Mouse (Mus musculus) midbrain, embryonic 11.5 days (tissue): ENCODE results near the gene Fgfr1op. TPM values are rescaled to one million over a fixed set of nuclear protein-coding genes. Genes with fewer than 3 reads are reported as not detected.
"Not testable (repeated sequence)": the region's sequence is repeated elsewhere in the genome, so short reads cannot be mapped to it uniquely, and the experiment has no call there.

Experiments
- ATAC-seq: fragments of 200-750 bp; cut with Nextera tagmentation; 2 replicates; pipeline ENCODE4 v1.8.0; 2017; ENCODE audit warnings: moderate TSS enrichment, moderate library complexity; ENCODE audit not compliant: low FRiP score
- DNase-seq: peaks from one replicate; pipeline ENCODE4 v3.0.0; 2015; ENCODE audit warnings: low spot score; ENCODE audit errors: missing footprints
- H3K27ac ChIP-seq: fragments of 300-500 bp; sonication (generic); 2 replicates; pipeline ENCODE4 v1.5.1; 2014; ENCODE audit warnings: low read depth, low read length
- H3K27me3 ChIP-seq: fragments of 300-500 bp; sonication (generic); 2 replicates; pipeline ENCODE4 v1.6.1; 2014; ENCODE audit warnings: mild to moderate bottlenecking, low read length, moderate library complexity, mixed read lengths; ENCODE audit not compliant: control insufficient read depth, insufficient read depth
- H3K36me3 ChIP-seq: fragments of 300-500 bp; sonication (generic); 2 replicates; pipeline ENCODE4 v1.6.1; 2014; ENCODE audit warnings: mild to moderate bottlenecking, low read length, moderate library complexity, mixed read lengths; ENCODE audit not compliant: control insufficient read depth, insufficient read depth
- H3K4me1 ChIP-seq: fragments of 300-500 bp; sonication (generic); 2 replicates; pipeline ENCODE4 v1.6.1; 2014; ENCODE audit warnings: low read length; ENCODE audit not compliant: control insufficient read depth, insufficient read depth
- H3K4me2 ChIP-seq: fragments of 300-500 bp; sonication (generic); 2 replicates; pipeline ENCODE4 v1.6.1; 2014; ENCODE audit warnings: mild to moderate bottlenecking, moderate library complexity
- H3K4me3 ChIP-seq: fragments of 300-500 bp; sonication (generic); 2 replicates; pipeline ENCODE4 v1.5.1; 2014; ENCODE audit warnings: low read depth, low read length
- H3K9ac ChIP-seq: fragments of 300-500 bp; sonication (generic); 2 replicates; pipeline ENCODE4 v1.6.1; 2014; ENCODE audit warnings: low read length
- H3K9me3 ChIP-seq: fragments of 300-500 bp; sonication (generic); 2 replicates; pipeline ENCODE4 v1.6.1; 2016; ENCODE audit warnings: low read length; ENCODE audit not compliant: control insufficient read depth
- WGBS: fragments of 180-500 bp; shearing (Covaris S2); extraction: QIAGEN DNeasy Blood & Tissue Kit; methylation state at CpG from one replicate; pipeline ENCODE4 v1.1.7; 2014; 5-methylcytosine and 5-hydroxymethylcytosine counted together
- polyA plus RNA-seq: library from polyadenylated mRNA; unstranded; fragments of >200 nt; fragmentation: Nextera tagmentation; extraction: Ambion mirVana; gene quantifications from 2 replicates; pipeline ENCODE4 v1.2.1, GENCODE M21; 2014

Gene Fgfr1op
- polyA plus RNA-seq, 1 experiment from 2014 or later, result 61.3 TPM

- no peaks in the 10 kb centered on the region for H3K9me3 ChIP-seq
- no peak overlapping the region for H3K9ac ChIP-seq
- peaks cover 7% of the 10 kb centered on the region for H3K36me3 ChIP-seq
- DNase-seq, result peak; percentile 31
- WGBS, result 96% methylated on average over 8 of the region's 8 CpGs
- no peaks in the 10 kb centered on the region for H3K4me1 ChIP-seq
- no peaks in the 10 kb centered on the region for H3K27me3 ChIP-seq
- no peak overlapping the region for H3K27ac ChIP-seq
- H3K4me3 ChIP-seq, result no peak overlapping the region
- no peak for ATAC-seq
- H3K4me2 ChIP-seq, result no peak overlapping the region
Observed at GRCm38 (mm10) chr17:8195685-8196376, 30.5 kb downstream of the Fgfr1op start.

DNA sequence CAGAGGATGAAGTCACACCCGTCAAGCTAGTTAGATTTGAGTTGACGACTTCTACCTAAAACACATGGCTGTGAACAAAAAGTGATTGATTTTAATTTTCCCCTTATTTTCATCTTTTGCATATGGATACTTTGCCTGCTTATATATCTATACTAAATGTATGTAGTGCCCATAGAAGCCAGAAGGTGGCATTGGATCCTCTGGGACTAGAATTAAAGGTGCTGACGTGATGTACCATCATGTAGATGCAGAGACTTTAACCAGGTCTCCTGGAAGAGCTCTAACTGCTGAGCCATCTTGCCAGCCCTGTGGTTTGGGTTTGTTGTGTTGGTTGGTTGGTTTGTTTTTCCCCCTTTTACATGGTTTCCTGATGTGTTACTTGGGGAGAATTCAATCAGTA is 32.4 kb downstream of the Fgfr1op start:
- DNase-seq, result peak; percentile 84

DNA sequence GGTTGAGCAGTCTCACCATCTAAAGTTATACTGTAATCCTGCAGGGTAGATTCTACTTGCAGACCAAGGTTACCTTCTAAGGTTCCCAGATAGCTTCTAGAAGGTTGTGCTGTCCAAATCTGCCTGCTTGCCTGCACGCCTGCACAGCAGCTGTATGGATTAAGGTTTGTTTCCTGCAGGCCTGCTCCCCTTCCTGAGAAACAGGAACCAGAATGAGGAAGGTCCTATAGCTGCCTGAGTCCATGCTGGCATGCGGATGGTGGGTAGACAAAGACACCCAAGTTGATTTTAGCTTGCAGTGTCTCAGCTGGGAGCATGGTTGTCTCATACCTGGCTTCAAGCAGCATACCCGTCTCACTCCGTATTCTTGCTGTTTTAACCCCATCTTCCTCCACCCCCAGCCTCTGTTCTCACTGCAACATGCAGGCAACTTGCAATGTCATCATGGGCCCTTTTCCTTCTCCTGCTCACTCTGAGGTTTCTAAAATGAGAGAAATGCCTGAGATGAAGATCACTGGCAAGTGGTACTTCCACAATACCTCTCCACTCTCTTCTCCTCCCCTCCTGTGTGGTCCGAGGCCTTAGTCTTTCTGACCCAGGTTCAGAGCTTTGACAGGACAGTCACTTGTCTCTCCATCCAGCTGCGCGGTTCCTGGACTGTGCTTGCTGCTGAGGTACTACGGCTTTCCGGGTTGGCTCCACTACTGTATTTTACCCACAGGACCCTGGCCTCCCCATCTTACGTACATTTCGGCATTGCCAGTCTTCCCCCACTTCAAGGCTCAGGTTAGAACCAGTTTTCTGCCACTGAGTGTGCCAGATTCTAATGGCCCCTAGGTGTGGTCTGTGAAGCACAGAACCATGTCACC is 34.0 kb downstream of the Fgfr1op start:
- H3K36me3 ChIP-seq, result peaks cover 3% of the 10 kb centered on the region; the same call in 1 of the 2 replicates
- 92% methylated on average over 11 of the region's 11 CpGs for whole genome bisulfite sequencing
- DNase-seq (peak; percentile 60), ATAC-seq (no peak)
- no peak overlapping the region for H3K4me3 ChIP-seq
- H3K9ac ChIP-seq, result no peak overlapping the region
- no peaks in the 10 kb centered on the region for H3K27me3 ChIP-seq
- H3K4me2 ChIP-seq, result no peak overlapping the region
- H3K4me1 ChIP-seq, result no peaks in the 10 kb centered on the region
- no peak overlapping the region for H3K27ac ChIP-seq
- no peaks in the 10 kb centered on the region for H3K9me3 ChIP-seq

More for the DNA sequence above, 32.4 kb downstream of the Fgfr1op start:
- Histone ChIP-seq H3K9ac (no peak overlapping the region), H3K27ac (no peak overlapping the region), H3K36me3 (peaks cover 5% of the 10 kb centered on the region; the same call in 1 of the 2 replicates), H3K27me3 (no peaks in the 10 kb centered on the region), H3K4me2 (no peak overlapping the region), H3K4me3 (no peak overlapping the region), H3K4me1 (no peaks in the 10 kb centered on the region), H3K9me3 (no peaks in the 10 kb centered on the region)
- ATAC-seq, result no peak
- WGBS, result 71% methylated on average over 3 of the region's 3 CpGs

- Histone ChIP-seq H3K36me3 (peaks cover 3% of the 10 kb centered on the region; the same call in 1 of the 2 replicates), H3K9ac (no peak overlapping the region), H3K4me3 (no peak overlapping the region), H3K27me3 (no peaks in the 10 kb centered on the region), H3K9me3 (no peaks in the 10 kb centered on the region), H3K27ac (no peak overlapping the region), H3K4me2 (no peak overlapping the region), H3K4me1 (no peaks in the 10 kb centered on the region)
- no peak for ATAC-seq
- peak; percentile 77 for DNase-seq
- 92% methylated on average over 1 of the region's 1 CpGs for WGBS
Observed at GRCm38 (mm10) chr17:8199936-8200330, 34.6 kb downstream of the Fgfr1op start.

- 89% methylated on average over 1 of the region's 1 CpGs for WGBS
- H3K4me3 ChIP-seq, result no peak overlapping the region
- no peaks in the 10 kb centered on the region for H3K4me1 ChIP-seq
- DNase-seq, result no peak
- no peak overlapping the region for H3K27ac ChIP-seq
- H3K27me3 ChIP-seq, result no peaks in the 10 kb centered on the region
- no peak overlapping the region for H3K9ac ChIP-seq
- no peak overlapping the region for H3K4me2 ChIP-seq
- no peak for ATAC-seq
- H3K36me3 ChIP-seq, result no peaks in the 10 kb centered on the region
- H3K9me3 ChIP-seq, result no peaks in the 10 kb centered on the region
Observed at GRCm38 (mm10) chr17:8203487-8203886, 38.2 kb downstream of the Fgfr1op start.

DNA sequence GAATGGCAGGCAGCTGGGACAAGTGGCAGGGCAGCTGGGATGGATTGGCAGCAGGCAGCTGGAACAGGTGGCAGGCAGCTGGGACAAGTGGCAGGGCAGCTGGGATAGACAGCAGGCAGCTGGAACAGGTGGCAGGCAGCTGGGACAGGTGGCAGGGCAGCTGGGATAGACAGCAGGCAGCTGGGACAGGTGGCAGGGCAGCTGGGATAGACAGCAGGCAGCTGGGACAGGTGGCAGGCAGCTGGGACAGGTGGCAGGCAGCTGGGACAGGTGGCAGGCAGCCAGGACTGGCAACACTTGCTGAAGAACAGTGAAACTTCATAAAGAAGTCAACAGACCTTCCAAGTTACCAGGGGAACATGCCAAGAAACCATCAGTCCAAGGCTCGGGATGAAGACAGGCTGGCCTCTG is 39.9 kb downstream of the Fgfr1op start:
- not testable (repeated sequence) for H3K27me3 ChIP-seq, H3K4me2 ChIP-seq, ATAC-seq, H3K4me3 ChIP-seq, H3K9ac ChIP-seq, H3K9me3 ChIP-seq, H3K36me3 ChIP-seq, H3K4me1 ChIP-seq
- peak; percentile 75 for DNase-seq
- H3K27ac ChIP-seq, result peak overlapping the region; percentile 10
- WGBS, result 82% methylated on average over 1 of the region's 1 CpGs

DNA sequence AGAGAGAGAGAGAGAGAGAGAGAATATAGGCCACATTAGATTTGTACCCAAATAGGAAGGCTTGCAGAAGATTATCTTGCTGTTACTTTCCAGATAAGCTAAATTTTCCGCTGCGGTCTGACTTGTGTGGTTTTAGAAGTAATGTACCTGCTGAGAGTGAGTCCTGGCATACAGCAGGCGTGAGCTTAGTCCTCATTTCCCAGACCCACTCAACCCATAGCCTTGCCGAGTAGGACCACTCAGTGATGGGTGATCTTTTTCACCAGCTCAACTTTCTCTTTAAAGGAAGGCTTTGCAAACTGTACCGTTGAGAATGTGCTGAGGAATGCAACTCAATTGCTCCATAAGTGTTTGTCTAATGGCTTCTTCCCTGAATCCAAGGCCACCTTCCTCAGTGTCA is 41.4 kb downstream of the Fgfr1op start:
- Histone ChIP-seq H3K4me2 (no peak overlapping the region), H3K9me3 (no peaks in the 10 kb centered on the region), H3K4me3 (no peak overlapping the region), H3K4me1 (no peaks in the 10 kb centered on the region), H3K36me3 (no peaks in the 10 kb centered on the region), H3K9ac (no peak overlapping the region), H3K27me3 (no peaks in the 10 kb centered on the region), H3K27ac (no peak overlapping the region)
- 90% methylated on average over 5 of the region's 5 CpGs for WGBS
- no peak for ATAC-seq
- peak; percentile 60 for DNase-seq

DNA sequence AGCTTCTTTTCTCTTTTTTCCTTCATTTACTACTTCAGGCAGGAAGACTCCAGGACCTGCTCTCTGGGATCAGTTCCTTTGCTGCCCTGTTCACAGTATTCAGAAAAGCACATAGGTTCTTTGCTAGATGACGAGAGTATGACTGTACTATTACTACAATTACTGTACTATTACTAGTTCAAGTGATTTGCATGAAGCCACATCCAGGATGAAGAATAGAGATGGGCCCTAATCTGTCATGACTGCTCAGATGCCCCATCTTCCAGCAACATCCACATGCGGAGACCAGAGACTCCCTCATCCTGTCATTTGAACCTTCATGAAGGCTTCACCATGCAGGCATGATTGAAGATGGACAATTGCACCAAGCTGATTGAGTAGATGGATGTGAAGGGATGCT is 44.4 kb downstream of the Fgfr1op start:
- H3K4me2 ChIP-seq, result no peak overlapping the region
- no peak overlapping the region for H3K27ac ChIP-seq
- no peak overlapping the region for H3K9ac ChIP-seq
- H3K9me3 ChIP-seq, result no peaks in the 10 kb centered on the region
- DNase-seq, result peak; percentile 12
- H3K4me1 ChIP-seq, result no peaks in the 10 kb centered on the region
- H3K4me3 ChIP-seq, result no peak overlapping the region
- no peaks in the 10 kb centered on the region for H3K27me3 ChIP-seq
- ATAC-seq, result no peak
- 88% methylated on average over 2 of the region's 2 CpGs for WGBS
- no peaks in the 10 kb centered on the region for H3K36me3 ChIP-seq

DNA sequence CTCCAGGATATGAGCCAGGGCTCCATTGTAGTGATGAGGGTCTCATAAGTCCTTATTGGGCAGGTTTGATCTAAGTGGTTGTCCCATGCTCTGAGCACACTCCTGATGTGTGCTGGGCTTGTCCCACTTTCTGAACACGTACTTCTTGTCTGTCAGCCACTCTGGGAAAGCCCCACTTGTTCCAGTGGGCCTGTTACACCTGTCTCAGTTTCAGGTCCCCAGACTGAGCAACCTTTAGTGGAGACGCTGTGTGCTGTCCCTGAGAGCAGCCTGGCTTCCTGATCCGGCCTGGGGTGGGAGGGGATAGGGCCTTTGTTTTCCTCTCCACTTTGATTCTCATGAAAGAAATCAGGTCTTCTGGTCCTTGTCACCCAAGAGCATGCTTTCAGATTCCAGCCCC is 44.9 kb downstream of the Fgfr1op start:
- no peaks in the 10 kb centered on the region for H3K4me1 ChIP-seq
- H3K9ac ChIP-seq, result no peak overlapping the region
- no peak overlapping the region for H3K27ac ChIP-seq
- H3K27me3 ChIP-seq, result no peaks in the 10 kb centered on the region
- DNase-seq (no peak), ATAC-seq (no peak)
- H3K4me3 ChIP-seq, result no peak overlapping the region
- no peaks in the 10 kb centered on the region for H3K9me3 ChIP-seq
- no peaks in the 10 kb centered on the region for H3K36me3 ChIP-seq
- WGBS, result 45% methylated on average over 3 of the region's 3 CpGs
- H3K4me2 ChIP-seq, result no peak overlapping the region
